Mouse (Mus musculus) brain, embryonic 14.5 days (tissue): ENCODE data around the gene Gm45753. TPM values are rescaled to one million over a fixed set of nuclear protein-coding genes. Genes with fewer than 3 reads are reported as not detected.

ENCODE experiments used
- DNase-seq: peaks from one replicate; pipeline ENCODE4 v3.0.0-alpha.2; 2011; ENCODE audit warnings: low read depth
- CTCF ChIP-seq: fragments of 200-500 bp; IDR thresholded peaks from 2 replicates; pipeline ENCODE4 v1.5.1; 2012; ENCODE audit warnings: inconsistent platforms, mild to moderate bottlenecking, moderate library complexity, borderline replicate concordance; ENCODE audit not compliant: insufficient read depth, insufficient read length; ENCODE audit errors: extremely low read depth
- POLR2A ChIP-seq: fragments of 200-500 bp; IDR thresholded peaks from 2 replicates; pipeline ENCODE4 v1.6.1; 2012; ENCODE audit warnings: mild to moderate bottlenecking, inconsistent platforms, borderline replicate concordance; ENCODE audit not compliant: poor library complexity, insufficient read depth, insufficient read length, severe bottlenecking; ENCODE audit errors: extremely low read depth
- polyA plus RNA-seq: library from polyadenylated mRNA; depleted of rRNA; stranded (reverse); fragments of >200 nt; gene quantifications from 2 replicates; pipeline ENCODE4 v1.2.3, GENCODE M21; 2012; rRNA removed

Gm45753 gene
- polyA plus RNA-seq, 1 experiment: not detected

- peak; percentile 89 for DNase-seq
- TF ChIP-seq CTCF (peak; percentile 80), POLR2A (no peak)
Observed at GRCm38 (mm10) chr8:45236164-45236912, 71.9 kb downstream of the Gm45753 start.

GRCm38 (mm10) chr8:45235228-45235627, 73.0 kb downstream of the Gm45753 start:
- DNase-seq: no peak
- TF ChIP-seq CTCF: no peak
- TF ChIP-seq POLR2A: no peak

- DNase-seq: no peak
- no peak for TF ChIP-seq CTCF
- no peak for TF ChIP-seq POLR2A
Observed at GRCm38 (mm10) chr8:45233256-45233655, 75.0 kb downstream of the Gm45753 start.

Other genes with a start within 250 kb of the Gm45753 start
- gene Mtnr1a, start 239.3 kb downstream of the Gm45753 start, polyA plus RNA-seq: 0.34 and 0.41 TPM in 2 replicates
- 0.09 TPM in 1 of 2 replicates, not detected in the other for gene F11, start 46.4 kb downstream of the Gm45753 start, polyA plus RNA-seq
- gene Klkb1, start 13.6 kb downstream of the Gm45753 start, polyA plus RNA-seq: 0.03 TPM in 2 replicates
- 0.82 and 1.3 TPM in 2 replicates for gene Cyp4v3, start 24.8 kb upstream of the Gm45753 start, polyA plus RNA-seq
- gene Fam149a, start 73.8 kb upstream of the Gm45753 start, polyA plus RNA-seq: 5.1 and 7.9 TPM in 2 replicates
- 1.2 and 1.3 TPM in 2 replicates for gene Tlr3, start 102.6 kb upstream of the Gm45753 start, polyA plus RNA-seq
- 78.0 and 81.7 TPM in 2 replicates for gene Sorbs2, start 199.3 kb upstream of the Gm45753 start, polyA plus RNA-seq